ENCODE assay signal across 24 mouse cellular contexts in genomic region chr10:8224641-8225040, GRCm38 (mm10).
A peak's percentile ranks its signal among the peaks of the same experiment; 100 is the strongest.
DNase-seq lines count a peak whose midpoint lies in the region; ATAC-seq and TF ChIP-seq lines count a peak whose summit lies in the region.
"Had no signal": no experiment of that assay in that cellular context is flagged by ENCODE, and none has a peak within 500 bp of the region (broad histone marks: within the 10 kb centered on the region; RNA-seq: fewer than 3 reads in every experiment).

No protein-coding gene starts in this region.

- no peaks in the 10 kb centered on the region for H3K36me3 ChIP-seq in stomach, postnatal 0 days (ENCODE audit: control insufficient read depth, insufficient read depth, low read length)
- no peaks in the 10 kb centered on the region for H3K36me3 ChIP-seq in hindbrain, embryonic 14.5 days (replicated peaks; ENCODE audit: control insufficient read depth, insufficient read depth)
- H3K36me3 ChIP-seq in forebrain, embryonic 15.5 days, result no peaks in the 10 kb centered on the region
- H3K36me3 ChIP-seq: G1E had no signal

- H3K27me3 ChIP-seq in stomach, postnatal 0 days (ENCODE audit: control insufficient read depth, insufficient read depth, low read length), result no peaks in the 10 kb centered on the region
- no peaks in the 10 kb centered on the region for H3K27me3 ChIP-seq in hindbrain, embryonic 14.5 days (ENCODE audit: control insufficient read depth, insufficient read depth, low read length)
- no peaks in the 10 kb centered on the region for H3K27me3 ChIP-seq in forebrain, embryonic 15.5 days
- H3K27me3 ChIP-seq: CH12.LX, Patski had no signal

- no peaks in the 10 kb centered on the region for H3K9me3 ChIP-seq in stomach, postnatal 0 days (ENCODE audit: control insufficient read depth, low read length)
- H3K9me3 ChIP-seq in hindbrain, embryonic 14.5 days (ENCODE audit: control insufficient read depth, low read length), result no peaks in the 10 kb centered on the region
- no peaks in the 10 kb centered on the region for H3K9me3 ChIP-seq in forebrain, embryonic 15.5 days
- H3K9me3 ChIP-seq: G1E had no signal

- intact Hi-C loops in heart, postnatal 14 days (cut with DNase I), result no loop called here

- no peak overlapping the region for H3K27ac ChIP-seq in stomach, postnatal 0 days (replicated peaks)
- no peak overlapping the region for H3K27ac ChIP-seq in hindbrain, embryonic 14.5 days
- H3K27ac ChIP-seq in forebrain, embryonic 15.5 days (replicated peaks), result no peak overlapping the region

- H3K4me2 ChIP-seq in stomach, postnatal 0 days (replicated peaks; ENCODE audit: low read depth), result no peak overlapping the region
- H3K4me2 ChIP-seq in hindbrain, embryonic 14.5 days (replicated peaks), result no peak overlapping the region
- H3K4me2 ChIP-seq in forebrain, embryonic 15.5 days (replicated peaks), result no peak overlapping the region

- no peak overlapping the region for H3K4me3 ChIP-seq in stomach, postnatal 0 days (ENCODE audit: low read depth, low read length)
- H3K4me3 ChIP-seq in hindbrain, embryonic 14.5 days (replicated peaks; ENCODE audit: low read length), result no peak overlapping the region
- H3K4me3 ChIP-seq in forebrain, embryonic 15.5 days, result no peak overlapping the region

- no peak overlapping the region for H3K9ac ChIP-seq in stomach, postnatal 0 days (ENCODE audit: low read length)
- no peak overlapping the region for H3K9ac ChIP-seq in hindbrain, embryonic 14.5 days
- H3K9ac ChIP-seq in forebrain, embryonic 15.5 days (replicated peaks), result no peak overlapping the region

- H3K4me1 ChIP-seq in stomach, postnatal 0 days (replicated peaks; ENCODE audit: control insufficient read depth, insufficient read depth), result no peaks in the 10 kb centered on the region
- no peaks in the 10 kb centered on the region for H3K4me1 ChIP-seq in hindbrain, embryonic 14.5 days (replicated peaks; ENCODE audit: control insufficient read depth, insufficient read depth, low read length)
- peaks cover 6% of the 10 kb centered on the region for H3K4me1 ChIP-seq in forebrain, embryonic 15.5 days

- WGBS in stomach, postnatal 0 days, result 56% methylated on average over 2 of the region's 2 CpGs
- 88% methylated on average over 2 of the region's 2 CpGs for WGBS in hindbrain, embryonic 14.5 days
- WGBS in forebrain, embryonic 15.5 days, result 83% methylated on average over 2 of the region's 2 CpGs

- TF ChIP-seq CTCF in stomach, postnatal 0 days (IDR thresholded peaks at IDR 0.05; ENCODE audit: low read depth), result no peak

- DNase-seq in heart, adult 11 months, result peak; percentile 63
- no peak for DNase-seq in heart, postnatal 14 days
- peak; percentile 51 for DNase-seq in 3T3-L1 (ENCODE audit: low read depth, low spot score)
- peak; percentile 14 for DNase-seq in NIH3T3 (ENCODE audit: low read depth)
- DNase-seq in stomach, postnatal 0 days (ENCODE audit: low spot score), result no peak
- DNase-seq in hindbrain, embryonic 14.5 days (ENCODE audit: low spot score), result no peak
- no peak for DNase-seq in layer of hippocampus, adult 18-20 months (ENCODE audit: low spot score in 2 of 2)
- DNase-seq: adrenal gland, adult 2 months; adrenal gland, adult 8-10 months; adrenal gland, postnatal 10 days; adrenal gland, postnatal 14 days; adrenal gland, postnatal 25 days; adrenal gland, postnatal 36 days; B cell, adult 2 months; cerebellum, adult 11 months; cerebellum, adult 11-12 months; cerebellum, adult 18-20 months; cerebellum, adult 2 months had no signal

- no peak for TF ChIP-seq EP300 in stomach, postnatal 0 days (optimal IDR thresholded peaks at IDR 0.05)

- peak; percentile 40; the same call in 1 of the 2 replicates for ATAC-seq in stomach, postnatal 0 days (ENCODE audit: low FRiP score, low TSS enrichment)
- ATAC-seq in hindbrain, embryonic 14.5 days (ENCODE audit: low FRiP score), result no peak
- ATAC-seq in forebrain, embryonic 15.5 days (replicated peaks), result no peak
- ATAC-seq: activated CD4-positive, CD25-positive, alpha-beta regulatory T cell, adult 4 months; CD4-positive, CD25-positive, alpha-beta regulatory T cell, adult 4 months; Patski had no signal

Comparison
In these comparisons a context has a peak if more than half of its experiments do, and no peak if none do; other contexts are left out.
1. DNase-seq: peak in heart, adult 11 months (single experiment), 3T3-L1 (single experiment) and NIH3T3 (single experiment); none in heart, postnatal 14 days (0 of 2), stomach, postnatal 0 days (single experiment), hindbrain, embryonic 14.5 days (single experiment) and layer of hippocampus, adult 18-20 months (0 of 2).